Mouse (Mus musculus) heart, adult 2 months (tissue): ENCODE data around the gene Fance.

Experiments
- CTCF ChIP-seq: fragments of 200-600 bp; IDR thresholded peaks from 2 replicates; pipeline ENCODE4 v1.8.1; 2022; ENCODE audit warnings: antibody characterized with exemption, mild to moderate bottlenecking, moderate library complexity
- EP300 ChIP-seq: fragments of 200-500 bp; IDR thresholded peaks from 2 replicates; pipeline ENCODE4 v1.6.1; 2011; ENCODE audit warnings: low read depth, low read length, control low read depth; ENCODE audit not compliant: insufficient read depth
- POLR2A ChIP-seq: fragments of 200-500 bp; IDR thresholded peaks from 2 replicates; pipeline ENCODE4 v1.6.1; 2011; ENCODE audit warnings: mild to moderate bottlenecking, low read depth, low read length, control low read depth; ENCODE audit not compliant: insufficient read depth

DNA sequence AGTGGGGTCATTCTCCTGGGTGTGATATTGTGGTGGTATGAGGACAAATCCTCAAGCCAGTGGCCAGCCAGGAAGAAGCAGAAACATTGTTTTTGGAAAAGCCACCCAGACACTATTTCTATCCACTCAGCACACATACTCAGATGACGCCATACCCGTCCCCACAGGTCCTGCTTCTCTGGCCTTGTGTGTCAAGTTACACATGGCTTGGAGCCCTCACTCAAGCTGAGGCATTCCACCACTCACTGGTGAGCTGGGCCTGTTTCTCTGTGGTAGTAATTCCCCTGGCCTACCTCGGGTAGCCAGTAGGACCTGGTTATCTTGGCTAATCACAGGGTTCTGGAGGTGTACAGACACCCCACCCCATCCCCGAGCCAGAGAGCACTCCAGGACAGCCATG lies 19.6 kb upstream of the Fance start:
- TF ChIP-seq POLR2A (no peak), CTCF (no peak), EP300 (no peak)
